Mouse (Mus musculus) cerebellum, adult 9-10 months (tissue): ENCODE measurements around the gene Spryd3.
"Not testable (repeated sequence)": the region's sequence is repeated elsewhere in the genome, so short reads cannot be mapped to it uniquely, and the experiment has no call there.

Experiments used
- DNase-seq: peaks from one replicate; pipeline ENCODE4 v3.0.0; 2022

Gene Spryd3

DNA sequence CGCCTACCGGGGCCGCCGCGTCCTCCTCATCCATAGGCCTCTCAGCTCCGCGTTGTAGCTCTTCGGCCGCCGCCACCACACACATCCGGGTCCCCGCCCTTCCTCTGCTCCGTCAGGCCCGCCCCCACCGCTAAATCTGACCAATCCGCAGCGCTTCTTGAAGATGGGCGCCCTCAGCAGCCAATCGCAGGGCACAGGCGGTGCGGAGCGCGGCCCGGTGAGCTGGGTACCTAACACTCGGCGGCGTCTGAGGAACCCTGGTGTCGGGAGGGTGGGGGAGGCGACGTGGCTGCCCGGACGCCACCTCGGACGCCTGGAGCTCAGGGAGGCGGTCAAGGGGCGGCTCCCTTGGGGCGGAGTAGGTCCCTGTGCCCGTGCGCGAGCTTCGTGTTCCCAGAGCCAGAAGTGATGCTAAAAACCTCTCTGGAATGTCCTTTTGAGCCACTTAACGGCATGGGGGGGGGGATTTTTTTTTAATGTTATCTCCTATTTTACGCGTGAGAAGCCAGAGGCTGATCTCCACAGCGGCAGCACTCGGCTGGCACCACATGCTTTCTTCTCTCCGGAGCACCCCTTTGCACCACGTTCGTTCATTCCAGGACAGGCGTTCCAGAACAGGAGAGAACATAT, at the start of gene Spryd3:
Gene Spryd3 (minus strand): TSS at position 106 of the 630 bp plus-strand sequence.
- peak; percentile 98 for DNase-seq

DNA sequence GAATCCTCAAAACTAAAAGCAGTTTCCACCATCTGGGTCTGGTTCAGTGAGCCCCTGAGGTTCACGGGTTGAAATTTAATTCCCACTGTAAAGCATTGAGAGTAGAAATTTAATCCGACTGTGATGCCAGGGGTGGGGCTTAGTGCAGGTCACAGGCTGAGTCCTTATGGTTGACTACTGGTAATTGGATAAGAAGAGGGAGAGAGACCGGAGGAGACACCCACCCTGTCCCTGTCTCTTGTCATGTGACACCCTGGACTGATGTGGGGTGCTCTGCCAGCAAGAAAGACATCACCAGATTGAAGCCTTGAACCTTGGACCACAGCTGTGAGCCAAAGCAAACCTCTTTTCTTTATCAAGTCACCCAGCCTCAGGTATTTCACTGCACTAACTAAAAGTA, 47.0 kb upstream of the Spryd3 start:
- DNase-seq, result no peak

GRCm38 (mm10) chr15:102179924-102180323, 43.9 kb upstream of the Spryd3 start:
- DNase-seq, result no peak

DNA sequence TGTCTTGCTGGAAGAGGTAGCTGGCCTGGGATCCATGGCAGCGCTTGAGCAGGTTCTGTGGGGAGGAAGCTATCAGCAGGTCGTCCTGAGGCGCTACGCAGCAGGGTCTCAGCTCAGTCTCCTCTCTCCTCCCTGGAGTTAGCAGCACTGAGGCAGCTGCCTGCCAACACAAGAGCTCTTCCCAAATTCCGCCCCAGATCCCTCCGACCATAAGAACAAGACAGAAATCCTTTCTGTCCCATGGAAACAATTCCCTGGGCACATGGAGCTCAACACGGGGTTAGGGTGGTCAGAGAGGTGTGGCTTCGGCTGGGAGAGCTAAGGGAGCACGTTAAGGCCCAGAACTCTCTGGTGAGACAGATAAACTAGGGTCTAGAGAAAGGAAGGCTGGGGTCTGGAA, 43.1 kb upstream of the Spryd3 start:
- no peak for DNase-seq

- DNase-seq, result peak; percentile 92
Observed at GRCm38 (mm10) chr15:102178279-102178678, 42.2 kb upstream of the Spryd3 start.

DNA sequence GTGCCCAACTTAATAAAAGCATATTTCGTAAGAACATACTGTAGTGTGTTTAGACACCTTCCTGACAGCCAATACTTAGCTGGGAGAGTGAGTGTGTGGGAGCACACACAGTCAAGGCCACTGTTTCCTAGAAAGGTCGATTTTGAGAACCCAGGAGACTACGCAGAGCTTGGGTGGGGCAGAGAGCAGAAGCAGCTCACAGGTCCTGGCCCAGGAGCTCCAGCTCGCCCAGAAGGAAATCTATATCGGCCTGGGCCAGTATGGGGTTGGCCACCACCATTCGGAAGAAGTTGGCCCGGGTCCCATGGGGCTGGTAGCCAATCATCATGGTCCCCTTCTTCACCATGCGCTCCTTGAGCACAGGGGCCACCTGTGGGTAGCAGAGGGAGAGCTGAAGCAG, 41.4 kb upstream of the Spryd3 start:
- DNase-seq, result no peak

DNA sequence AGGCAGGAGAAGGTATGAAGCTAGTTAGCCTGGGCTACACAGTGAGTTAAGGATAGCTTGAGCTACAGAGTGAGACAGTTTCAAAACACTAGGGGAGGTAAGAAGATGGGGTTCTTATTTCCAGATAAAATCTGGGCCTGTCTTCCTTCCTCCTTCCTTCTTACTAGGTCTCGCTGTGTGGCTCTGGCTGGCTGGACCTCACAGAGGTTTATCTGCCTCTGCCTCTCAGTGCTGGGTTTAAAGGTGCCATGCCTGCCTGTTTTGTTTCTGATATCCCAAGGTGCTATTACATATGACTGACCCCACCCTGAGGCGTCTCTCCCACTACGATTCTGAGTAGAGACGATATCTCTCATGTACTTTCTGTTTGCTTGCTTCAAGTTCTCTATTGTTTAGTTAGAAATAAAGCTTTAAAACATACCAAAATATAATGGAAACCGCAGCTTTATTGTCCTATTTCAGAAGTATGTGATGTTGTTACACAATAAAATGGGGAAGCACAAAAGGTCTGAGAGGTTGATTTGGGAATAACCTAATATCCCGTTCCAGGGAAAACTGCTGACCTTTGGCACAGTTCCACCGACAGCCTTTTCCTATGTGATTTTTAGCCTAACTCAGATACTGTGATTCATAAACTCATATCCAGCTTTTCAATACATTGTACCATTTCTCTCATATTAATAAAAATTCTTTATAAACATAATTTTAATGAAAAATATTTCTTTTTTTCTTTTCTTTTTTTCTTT, 40.7 kb upstream of the Spryd3 start:
- no peak for DNase-seq

GRCm38 (mm10) chr15:102175736-102176319, 39.8 kb upstream of the Spryd3 start:
- DNase-seq, result no peak

GRCm38 (mm10) chr15:102173581-102173980, 37.5 kb upstream of the Spryd3 start:
- no peak for DNase-seq

DNA sequence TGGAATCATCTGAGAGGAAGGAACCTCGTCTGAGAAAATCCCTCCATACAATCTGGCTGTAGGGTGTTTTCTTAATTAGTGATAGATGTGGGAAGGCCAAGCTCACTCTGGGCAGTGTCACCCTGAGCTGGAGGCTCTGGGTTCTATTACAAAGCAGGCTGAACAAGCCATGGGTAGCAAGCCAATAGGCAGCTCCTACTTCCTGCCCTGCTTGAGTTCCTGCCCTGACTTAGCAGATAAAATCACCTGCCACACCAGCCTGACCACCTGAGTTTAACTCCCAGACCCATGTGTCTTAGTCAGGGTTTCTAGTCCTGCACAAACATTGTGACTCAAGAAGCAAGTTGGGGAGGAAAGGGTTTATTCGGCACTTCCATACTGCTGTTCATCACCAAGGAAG, 33.0 kb upstream of the Spryd3 start:
- DNase-seq, result no peak

GRCm38 (mm10) chr15:102167620-102168021, 31.6 kb upstream of the Spryd3 start:
- no peak for DNase-seq

DNA sequence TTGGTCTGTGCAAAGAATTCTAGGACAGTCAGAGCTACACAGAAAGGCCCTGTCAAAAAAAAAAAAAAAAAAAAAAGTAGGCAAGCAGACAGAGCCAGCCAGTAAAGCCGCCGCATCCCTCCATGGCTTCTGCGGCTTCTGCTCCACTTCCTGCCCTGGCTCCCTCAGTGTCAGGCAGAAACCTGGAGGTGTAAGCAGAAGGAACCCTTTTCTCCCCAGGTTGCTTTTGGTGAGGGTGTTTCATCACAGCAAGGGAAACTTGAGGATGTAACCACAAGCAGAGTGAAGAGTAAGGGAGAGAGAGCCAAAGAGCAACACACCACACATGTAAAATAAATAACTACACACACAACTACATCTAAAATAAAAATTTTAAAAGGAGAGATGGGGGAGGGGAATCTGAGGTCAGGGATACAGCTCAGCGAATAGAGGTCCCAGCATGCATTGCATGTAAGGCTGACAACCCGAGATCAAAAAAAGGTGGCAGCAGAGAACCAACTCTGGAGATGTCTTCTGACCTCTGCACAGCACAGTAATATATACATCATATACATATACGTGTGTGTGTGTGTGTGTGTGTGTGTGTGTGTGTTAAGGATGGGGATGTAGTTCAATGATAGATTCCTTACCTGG, 29.6 kb upstream of the Spryd3 start:
- DNase-seq, result no peak

DNA sequence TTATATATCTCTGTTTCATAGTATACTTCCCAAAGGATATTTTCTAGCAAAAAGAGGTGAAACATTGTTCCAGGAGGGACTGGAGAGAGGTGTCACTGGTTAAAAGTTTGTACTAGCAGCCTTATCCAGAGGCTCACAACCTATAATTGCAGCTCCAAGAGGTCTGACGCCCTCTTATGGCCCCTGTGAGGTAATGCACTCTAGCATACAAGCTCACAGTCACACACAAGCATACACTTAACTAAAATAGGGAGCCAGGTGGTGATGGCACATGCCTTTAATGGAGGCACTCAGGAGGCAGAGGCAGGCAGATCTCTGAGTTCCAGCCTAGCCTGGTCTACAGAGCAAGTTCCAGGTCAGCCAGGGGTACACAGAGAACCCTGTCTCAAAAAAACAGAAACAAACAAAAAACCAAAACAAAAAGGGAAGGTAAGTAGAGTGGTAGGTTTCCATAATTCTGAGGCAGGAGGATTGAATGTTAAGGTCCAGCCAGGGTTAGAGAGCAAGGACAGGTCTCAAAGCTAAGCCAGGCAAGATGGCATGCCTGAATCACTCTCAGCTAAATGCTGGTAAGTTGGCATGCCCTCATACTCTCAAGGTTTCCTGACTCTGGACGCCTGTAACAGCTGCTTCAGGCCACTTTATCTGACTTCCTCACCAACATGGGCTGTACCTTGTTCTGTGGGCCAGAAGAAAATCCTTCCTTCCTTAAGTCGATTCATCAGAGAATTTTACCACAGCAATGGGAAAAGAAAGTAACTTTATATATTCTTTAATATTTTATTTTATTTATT, 28.1 kb upstream of the Spryd3 start:
- DNase-seq, result no peak

- no peak for DNase-seq
Observed at GRCm38 (mm10) chr15:102160415-102161060, 24.5 kb upstream of the Spryd3 start.

- no peak for DNase-seq
Observed at GRCm38 (mm10) chr15:102156836-102157235, 20.8 kb upstream of the Spryd3 start.

DNA sequence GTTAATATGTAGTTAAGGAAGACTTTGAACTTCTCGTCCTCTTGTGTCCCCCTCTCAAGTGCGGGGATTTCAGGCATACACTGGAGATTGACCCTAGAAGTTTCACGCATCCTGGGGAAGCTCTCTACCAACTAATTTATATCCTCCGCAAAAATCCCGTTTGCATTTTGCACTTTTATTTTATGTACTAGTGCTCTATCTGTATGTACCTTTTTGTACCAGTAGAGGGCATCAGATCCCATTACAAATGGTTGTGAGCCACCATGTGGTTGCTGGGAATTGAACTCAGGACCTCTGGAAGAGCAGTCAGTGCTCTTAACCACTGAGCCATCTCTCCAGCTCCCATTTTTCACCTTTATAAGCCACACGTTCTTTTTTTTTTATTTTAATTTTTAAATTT, 19.0 kb upstream of the Spryd3 start:
- DNase-seq, result not testable (repeated sequence)

- no peak for DNase-seq
Observed at GRCm38 (mm10) chr15:102152646-102153045, 16.6 kb upstream of the Spryd3 start.

GRCm38 (mm10) chr15:102150301-102151135, 14.5 kb upstream of the Spryd3 start, which contains the start of gene Soat2:
Gene Soat2, plus strand, starts transcription at chr15:102150526.
- no peak for DNase-seq

- DNase-seq, result no peak
Observed at GRCm38 (mm10) chr15:102149561-102149960, 13.5 kb upstream of the Spryd3 start.

- no peak for DNase-seq
Observed at GRCm38 (mm10) chr15:102147674-102148402, 11.8 kb upstream of the Spryd3 start.

DNA sequence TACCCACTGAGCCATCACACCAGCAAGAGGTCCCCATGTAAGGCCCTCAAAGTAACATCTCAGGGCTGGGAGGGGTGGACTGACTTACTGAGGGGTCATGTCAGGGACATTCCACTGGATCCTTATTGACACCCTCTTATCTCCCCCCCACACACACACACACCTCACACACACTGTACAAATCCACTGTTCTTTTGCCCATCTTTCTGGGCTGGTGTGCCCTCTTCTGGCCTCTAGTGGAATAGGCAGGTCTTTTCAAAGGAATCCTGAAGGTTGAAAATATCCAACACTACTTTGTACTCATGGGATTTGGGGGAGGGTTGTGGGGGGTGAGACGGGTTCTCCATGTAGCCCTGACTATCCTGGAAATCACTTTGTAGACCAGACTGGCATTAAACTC, 10.8 kb upstream of the Spryd3 start:
- peak; percentile 73 for DNase-seq
